Mouse (Mus musculus): Measurements from ENCODE around the gene Wsb2. TPM values are rescaled to one million over a fixed set of nuclear protein-coding genes. Genes with fewer than 3 reads are reported as not detected.
"Not testable (repeated sequence)": the region's sequence is repeated elsewhere in the genome, so short reads cannot be mapped to it uniquely, and the experiment has no call there.

Gene Wsb2
- polyA plus RNA-seq, 1 experiment: 23.5 TPM

DNA sequence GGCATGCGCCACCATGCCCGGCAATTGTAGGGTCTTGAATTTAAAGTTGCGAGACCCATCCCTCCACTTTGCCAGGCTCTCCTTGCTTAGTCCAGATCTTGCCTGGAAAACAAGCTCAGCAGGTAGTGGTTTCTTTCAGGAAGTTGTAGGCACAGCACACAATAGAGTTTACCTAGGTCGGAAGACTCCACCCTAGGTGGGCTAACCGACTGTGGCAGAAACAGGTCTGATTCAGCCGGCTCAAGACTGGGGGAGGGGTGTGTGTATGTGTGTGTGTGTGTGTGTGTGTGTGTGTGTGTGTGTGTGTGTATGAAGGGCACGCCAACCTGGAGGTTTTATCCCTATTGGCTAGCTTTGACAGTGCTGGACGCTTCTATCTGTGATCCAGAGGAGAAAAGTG is 46.5 kb downstream of the Wsb2 start:
- Histone ChIP-seq H3K27ac (ENCODE audit: control insufficient read depth, insufficient read depth, low read depth, low read length, poor library complexity) (no peak overlapping the region), H3K4me1 (ENCODE audit: control insufficient read depth, insufficient read depth, low read length) (no peaks in the 10 kb centered on the region; the same call in 1 of the 2 replicates), H3K4me3 (replicated peaks; ENCODE audit: control insufficient read depth, low read depth, low read length) (no peak overlapping the region)
- 84% methylated on average over 8 of the region's 8 CpGs for WGBS
- no peak for TF ChIP-seq CTCF (IDR thresholded peaks at IDR 0.05; ENCODE audit: control insufficient read depth, insufficient read depth, low read length)
- no peak for TF ChIP-seq POLR2A (IDR thresholded peaks at IDR 0.05; ENCODE audit: borderline replicate concordance, control insufficient read depth, low read depth, low read length)

DNA sequence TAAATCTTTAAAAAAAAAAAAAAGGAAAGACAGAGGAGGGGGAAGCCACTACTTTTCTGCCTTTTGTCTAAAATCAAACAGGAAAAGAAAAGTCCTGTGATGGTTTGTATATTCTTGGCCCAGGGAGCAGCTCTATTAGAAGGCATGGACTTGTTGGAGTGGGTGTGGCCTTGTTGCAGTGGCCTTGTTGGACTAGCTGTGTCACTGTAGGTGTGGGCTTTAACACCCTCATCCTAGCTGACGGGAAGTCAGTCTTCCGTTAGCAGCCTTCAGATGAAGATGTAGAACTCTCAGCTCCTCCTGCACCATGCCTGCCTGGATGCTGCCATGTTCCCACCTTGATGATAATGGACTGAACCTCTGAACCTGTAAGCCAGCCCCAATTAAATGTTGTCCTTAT is 47.6 kb downstream of the Wsb2 start:
- H3K4me1 ChIP-seq (ENCODE audit: control insufficient read depth, insufficient read depth, low read length); H3K4me3 ChIP-seq (replicated peaks; ENCODE audit: control insufficient read depth, low read depth, low read length); H3K27ac ChIP-seq (ENCODE audit: control insufficient read depth, insufficient read depth, low read depth, low read length, poor library complexity): not testable (repeated sequence)
- 75% methylated on average over 2 of the region's 2 CpGs for WGBS

DNA sequence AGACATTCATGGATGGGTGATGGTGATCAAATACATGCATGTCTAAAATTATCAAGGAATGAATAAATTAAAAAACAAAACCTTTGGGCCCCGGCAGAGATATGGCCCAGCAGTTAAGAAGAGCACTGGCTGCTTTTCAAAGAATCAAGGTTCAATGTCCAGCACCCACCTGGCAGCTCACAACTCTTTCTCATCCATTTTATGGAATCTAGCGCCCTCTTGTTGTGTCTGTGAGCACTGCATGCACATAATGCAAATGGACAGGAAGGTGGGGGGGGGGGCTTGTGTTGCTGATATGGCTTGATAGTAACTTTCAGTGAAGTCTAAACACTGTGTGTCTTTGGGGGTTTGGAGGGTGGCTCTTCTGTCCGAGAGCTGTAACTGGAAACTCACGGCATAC is 51.1 kb downstream of the Wsb2 start:
- WGBS: 56% methylated on average over 4 of the region's 4 CpGs
- Histone ChIP-seq H3K4me1 (ENCODE audit: control insufficient read depth, insufficient read depth, low read length) (no peaks in the 10 kb centered on the region; the same call in 1 of the 2 replicates), H3K27ac (ENCODE audit: control insufficient read depth, insufficient read depth, low read depth, low read length, poor library complexity) (no peak overlapping the region), H3K4me3 (replicated peaks; ENCODE audit: control insufficient read depth, low read depth, low read length) (no peak overlapping the region)
- TF ChIP-seq CTCF (IDR thresholded peaks at IDR 0.05; ENCODE audit: control insufficient read depth, insufficient read depth, low read length) (peak; percentile 51), POLR2A (IDR thresholded peaks at IDR 0.05; ENCODE audit: borderline replicate concordance, control insufficient read depth, low read depth, low read length) (no peak)

DNA sequence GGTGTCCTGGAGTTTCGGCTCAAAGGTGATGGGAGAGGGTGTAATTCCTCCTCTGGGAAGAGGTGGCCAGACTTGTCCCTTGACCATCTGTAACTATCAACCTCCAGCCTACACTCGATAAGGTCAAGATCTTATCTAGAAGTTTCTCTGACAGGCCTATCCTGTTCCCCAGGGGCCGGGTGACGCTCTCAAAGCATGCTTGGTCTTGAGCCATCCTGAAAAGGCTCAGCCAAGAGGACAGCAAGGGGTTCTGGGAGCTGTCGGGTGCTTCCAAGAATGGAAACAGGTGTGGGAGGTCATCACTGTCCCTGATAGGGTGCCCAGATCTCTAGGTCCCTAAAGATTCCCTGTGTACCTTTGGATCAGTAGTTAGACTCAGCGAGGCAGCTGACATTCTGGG is 52.3 kb downstream of the Wsb2 start:
- Histone ChIP-seq H3K4me3 (replicated peaks; ENCODE audit: control insufficient read depth, low read depth, low read length) (no peak overlapping the region), H3K27ac (ENCODE audit: control insufficient read depth, insufficient read depth, low read depth, low read length, poor library complexity) (no peak overlapping the region), H3K4me1 (ENCODE audit: control insufficient read depth, insufficient read depth, low read length) (no peaks in the 10 kb centered on the region; the same call in 1 of the 2 replicates)
- 58% methylated on average over 6 of the region's 6 CpGs for WGBS
- TF ChIP-seq POLR2A (IDR thresholded peaks at IDR 0.05; ENCODE audit: borderline replicate concordance, control insufficient read depth, low read depth, low read length) (no peak), CTCF (IDR thresholded peaks at IDR 0.05; ENCODE audit: control insufficient read depth, insufficient read depth, low read length) (no peak)

DNA sequence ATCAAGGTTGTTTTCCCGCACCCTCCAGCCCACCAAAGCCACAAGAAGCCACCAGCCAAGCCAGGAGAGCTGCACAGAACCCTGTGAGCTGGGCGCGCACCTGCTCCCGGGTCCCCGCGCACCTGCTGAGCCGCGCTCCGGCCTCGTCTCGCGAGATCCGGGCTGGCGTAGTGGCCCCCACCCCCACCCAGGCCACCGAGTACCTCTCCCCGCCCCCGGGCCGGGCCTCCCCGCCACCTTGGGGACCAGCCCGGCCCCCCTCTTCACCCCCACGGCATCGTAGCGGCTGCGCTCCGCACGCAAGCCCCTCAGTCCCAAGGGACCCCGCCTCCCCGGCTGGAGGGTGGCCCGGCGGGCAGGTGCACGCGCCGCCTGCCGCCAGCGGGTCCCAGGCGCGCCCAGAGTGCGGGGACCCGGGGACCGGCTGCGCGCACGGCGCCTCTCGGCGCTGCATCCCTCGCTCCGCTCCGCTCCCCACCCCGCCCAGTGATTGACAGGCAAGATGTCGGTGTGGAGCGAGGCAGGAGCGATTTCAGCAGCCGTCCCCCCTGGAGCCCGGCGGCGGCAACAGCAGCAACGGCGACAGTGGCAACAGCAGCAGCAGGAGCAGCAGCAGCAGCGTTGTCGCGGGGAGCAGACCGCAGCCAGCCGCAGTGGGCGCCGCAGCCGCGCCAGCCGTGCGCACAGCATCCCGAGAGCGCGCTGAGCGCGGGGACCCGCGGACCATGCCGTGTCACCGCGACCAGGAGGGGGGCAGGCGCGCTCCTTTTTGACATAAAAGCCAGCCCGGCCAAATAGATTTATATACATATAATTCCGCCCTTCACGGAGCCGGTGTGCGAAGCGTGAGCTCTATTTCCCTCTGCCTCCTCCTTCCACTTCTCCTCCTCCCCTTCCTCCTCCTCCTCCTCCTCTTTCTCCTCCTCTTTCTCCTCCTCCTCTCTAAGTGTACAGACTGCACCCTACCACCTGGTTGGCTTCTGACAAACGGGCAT is 56.7 kb downstream of the Wsb2 start, which contains the start of gene Ksr2:
Gene Ksr2, plus strand, starts transcription at position 494 of the 995 bp plus-strand sequence.
- H3K27ac ChIP-seq (ENCODE audit: control insufficient read depth, insufficient read depth, low read depth, low read length, poor library complexity): no peak within 1 kb of the TSS; the same call in 1 of the 2 replicates
- H3K4me3 ChIP-seq (replicated peaks; ENCODE audit: control insufficient read depth, low read depth, low read length): no peak within 1 kb of the TSS
- under 1% methylated on average over 89 of the region's 89 CpGs for WGBS
- H3K4me1 ChIP-seq (ENCODE audit: control insufficient read depth, insufficient read depth, low read length): no peaks in the 10 kb centered on the region; the same call in 1 of the 2 replicates
- TF ChIP-seq POLR2A (IDR thresholded peaks at IDR 0.05; ENCODE audit: borderline replicate concordance, control insufficient read depth, low read depth, low read length): no peak
- TF ChIP-seq CTCF (IDR thresholded peaks at IDR 0.05; ENCODE audit: control insufficient read depth, insufficient read depth, low read length): no peak

DNA sequence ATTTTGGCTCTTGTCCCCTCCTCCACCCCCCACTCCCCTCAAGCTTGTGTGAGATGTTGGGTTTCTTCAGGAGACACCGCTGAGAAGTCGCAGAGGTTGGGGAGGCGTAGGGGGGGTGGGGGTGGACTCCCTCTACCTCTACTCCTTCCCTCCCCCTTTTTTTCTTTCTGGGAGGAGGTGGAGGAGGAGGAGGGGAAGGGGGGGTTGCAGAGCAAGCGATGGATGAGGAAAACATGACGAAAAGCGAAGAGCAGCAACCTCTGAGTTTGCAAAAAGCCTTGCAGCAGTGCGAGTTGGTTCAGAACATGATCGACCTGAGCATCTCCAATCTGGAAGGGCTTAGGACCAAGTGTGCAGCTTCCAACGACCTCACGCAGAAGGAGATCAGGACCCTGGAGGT is 57.5 kb downstream of the Wsb2 start:
- WGBS: 14% methylated on average over 10 of the region's 10 CpGs

DNA sequence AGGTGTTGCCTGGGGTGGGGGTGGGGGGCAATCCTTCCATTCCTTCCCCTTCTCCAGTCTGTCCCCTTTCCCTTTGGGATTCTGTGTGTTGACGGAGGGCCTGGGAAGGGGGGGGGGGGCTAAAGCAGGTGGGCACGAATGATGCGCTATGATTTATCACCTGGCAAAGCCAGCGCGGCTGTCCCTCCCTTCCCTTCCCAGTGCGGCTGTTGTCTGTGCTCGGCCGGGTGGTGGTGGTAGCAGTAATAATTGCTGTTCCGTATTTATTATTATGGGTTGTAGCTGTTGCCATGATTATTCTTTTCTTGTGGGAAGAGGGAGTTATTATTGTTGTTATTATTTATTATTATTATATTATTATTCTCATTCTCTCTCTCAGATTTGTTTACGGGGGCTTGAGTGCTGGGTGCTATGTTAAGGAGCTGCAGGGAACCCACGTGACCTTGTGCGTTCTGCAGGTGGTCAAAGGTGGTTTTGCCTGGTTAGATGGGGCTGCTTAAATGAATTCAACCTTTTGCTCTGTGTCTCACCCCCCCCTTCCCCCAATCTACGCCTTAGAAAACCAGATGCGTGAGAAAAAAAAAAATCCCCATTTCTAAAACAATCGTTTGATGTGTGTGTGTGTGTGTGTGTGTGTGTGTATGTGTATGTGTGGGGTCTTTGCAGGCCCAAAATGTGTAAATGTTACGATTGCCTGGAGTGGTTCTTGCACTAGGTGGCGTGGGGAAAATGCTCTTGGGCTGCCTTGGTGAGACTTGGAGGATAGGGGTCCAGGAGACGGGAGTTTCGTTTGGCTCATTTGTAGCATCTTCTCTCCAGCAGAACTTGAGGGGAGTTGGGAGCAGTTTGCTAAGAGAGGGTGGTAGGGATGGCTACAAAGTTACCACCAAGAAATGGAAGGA is 58.2 kb downstream of the Wsb2 start:
- Histone ChIP-seq H3K4me3 (replicated peaks; ENCODE audit: control insufficient read depth, low read depth, low read length) (no peak overlapping the region), H3K4me1 (ENCODE audit: control insufficient read depth, insufficient read depth, low read length) (no peaks in the 10 kb centered on the region; the same call in 1 of the 2 replicates), H3K27ac (ENCODE audit: control insufficient read depth, insufficient read depth, low read depth, low read length, poor library complexity) (no peak overlapping the region)
- TF ChIP-seq POLR2A (IDR thresholded peaks at IDR 0.05; ENCODE audit: borderline replicate concordance, control insufficient read depth, low read depth, low read length) (no peak), CTCF (IDR thresholded peaks at IDR 0.05; ENCODE audit: control insufficient read depth, insufficient read depth, low read length) (no peak)
- WGBS: 56% methylated on average over 19 of the region's 19 CpGs

More for the DNA sequence above, 57.5 kb downstream of the Wsb2 start:
- TF ChIP-seq CTCF (IDR thresholded peaks at IDR 0.05; ENCODE audit: control insufficient read depth, insufficient read depth, low read length) (no peak), POLR2A (IDR thresholded peaks at IDR 0.05; ENCODE audit: borderline replicate concordance, control insufficient read depth, low read depth, low read length) (no peak)
- no peaks in the 10 kb centered on the region; the same call in 1 of the 2 replicates for H3K4me1 ChIP-seq (ENCODE audit: control insufficient read depth, insufficient read depth, low read length)
- H3K4me3 ChIP-seq (replicated peaks; ENCODE audit: control insufficient read depth, low read depth, low read length): no peak overlapping the region
- no peak overlapping the region for H3K27ac ChIP-seq (ENCODE audit: control insufficient read depth, insufficient read depth, low read depth, low read length, poor library complexity)

DNA sequence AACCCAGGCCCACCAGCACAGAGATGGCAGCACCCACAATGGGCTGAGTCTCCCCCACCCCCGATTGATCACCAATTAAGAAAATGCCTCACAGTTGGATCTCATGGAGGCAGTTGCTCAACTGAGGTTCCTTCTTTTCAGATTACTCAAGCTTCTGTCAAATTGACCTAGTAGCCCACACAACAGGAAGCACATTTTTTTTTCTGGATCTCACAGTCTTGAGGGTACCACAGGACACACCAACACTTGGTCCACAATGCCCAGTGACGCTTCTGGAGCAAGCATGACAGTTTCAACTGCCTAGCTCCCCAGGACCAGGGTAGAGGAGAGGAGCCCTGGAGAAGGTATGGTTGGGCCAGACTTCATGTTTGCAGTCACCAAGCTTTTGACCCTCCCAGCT is 60.3 kb downstream of the Wsb2 start:
- Histone ChIP-seq H3K4me1 (ENCODE audit: control insufficient read depth, insufficient read depth, low read length) (no peaks in the 10 kb centered on the region; the same call in 1 of the 2 replicates), H3K4me3 (replicated peaks; ENCODE audit: control insufficient read depth, low read depth, low read length) (no peak overlapping the region), H3K27ac (ENCODE audit: control insufficient read depth, insufficient read depth, low read depth, low read length, poor library complexity) (no peak overlapping the region)
- WGBS: 13% methylated on average over 2 of the region's 2 CpGs
- no peak for TF ChIP-seq POLR2A (IDR thresholded peaks at IDR 0.05; ENCODE audit: borderline replicate concordance, control insufficient read depth, low read depth, low read length)
- TF ChIP-seq CTCF (IDR thresholded peaks at IDR 0.05; ENCODE audit: control insufficient read depth, insufficient read depth, low read length): no peak

Other genes starting within 250 kb of the Wsb2 start
- 40.4 and 57.7 TPM in 2 replicates for gene Suds3, start 241.2 kb upstream of the Wsb2 start, polyA plus RNA-seq (2011; ENCODE audit: insufficient read depth, insufficient read length, low replicate concordance, missing spikeins)
- 31.0 and 47.6 TPM in 2 replicates for gene Taok3, start 237.2 kb upstream of the Wsb2 start, polyA plus RNA-seq (2011; ENCODE audit: insufficient read depth, insufficient read length, low replicate concordance, missing spikeins)
- 48.4 and 61.4 TPM in 2 replicates for gene Pebp1, start 69.7 kb upstream of the Wsb2 start, polyA plus RNA-seq (2011; ENCODE audit: insufficient read depth, insufficient read length, low replicate concordance, missing spikeins)
- 2.1 and 5.3 TPM in 2 replicates for gene Vsig10, start 38.2 kb upstream of the Wsb2 start, polyA plus RNA-seq (2011; ENCODE audit: insufficient read depth, insufficient read length, low replicate concordance, missing spikeins)
- 28.5 and 36.5 TPM in 2 replicates for gene Rfc5, start 31.7 kb downstream of the Wsb2 start, polyA plus RNA-seq (2011; ENCODE audit: insufficient read depth, insufficient read length, low replicate concordance, missing spikeins)
- gene Ksr2, start 56.7 kb downstream of the Wsb2 start, polyA plus RNA-seq (2011; ENCODE audit: insufficient read depth, insufficient read length, low replicate concordance, missing spikeins): 0.29 TPM in 1 of 2 replicates, not detected in the other